Mouse (Mus musculus) Patski (cell line): ENCODE measurements around the gene Perp. TPM values are rescaled to one million over a fixed set of nuclear protein-coding genes. Genes with fewer than 3 reads are reported as not detected.

Source experiments
- ATAC-seq: fragments of 100-300 bp; one replicate; pipeline ENCODE4 v1.8.0; 2021
- CTCF ChIA-PET: fragments of 350-600 bp; sonication (Branson Sonifier 250); formaldehyde crosslinking; loops from one replicate; lab custom pipeline; 2022; ENCODE audit warnings: inconsistent platforms; lab: Charles Lee
- POLR2A ChIA-PET: fragments of 350-600 bp; sonication (Branson Sonifier 250); formaldehyde crosslinking; loops from one replicate; lab custom pipeline; 2022; ENCODE audit warnings: antibody characterized with exemption, inconsistent platforms; lab: Charles Lee
- DNase-seq: peaks from one replicate; pipeline ENCODE4 v3.0.0-alpha.2; 2011; ENCODE audit warnings: low read depth, low spot score
- H3K27me3 ChIP-seq: fragments of 371-371 bp; one replicate; pipeline ENCODE4 v1.5.1; 2021
- CTCF ChIP-seq: fragments of 100-300 bp; IDR thresholded peaks from one replicate; pipeline ENCODE4 v1.5.1; 2021
- in situ Hi-C: fragments of 300-500 bp; cut with MboI; formaldehyde crosslinking; loops from 3 replicates; pipeline ENCODE4 v1.11.1; 2018; ENCODE audit warnings: low pct_unique_long_range_greater_than_20kb, mixed read lengths
- polyA plus RNA-seq: library from polyadenylated mRNA; unstranded; gene quantifications from one replicate; pipeline ENCODE4 v1.2.3, GENCODE M21; 2021

Gene Perp
- polyA plus RNA-seq, 1 experiment from 2014 or later: 108 TPM

GRCm38 (mm10) chr10:18839530-18839929 lies 5.3 kb upstream of the Perp start:
- ChIA-PET POLR2A (no interaction called here), CTCF (interaction anchor here (1.2 kb wide), 1 partner anchor 64 kb away, joined by 3 read pairs; no protein-coding TSS in a partner anchor)
- TF ChIP-seq CTCF: no peak
- H3K27me3 ChIP-seq: peaks cover 3% of the 10 kb centered on the region
- DNase-seq (no peak), ATAC-seq (no peak)
- in situ Hi-C loops: no loop called here

- peaks cover 3% of the 10 kb centered on the region for H3K27me3 ChIP-seq
- ChIA-PET POLR2A (no interaction called here), CTCF (interaction anchor here (0.6 to 1.8 kb wide), 14 partner anchors 9 to 289 kb away, joined by 3 to 8 read pairs (median 4); no protein-coding TSS in a partner anchor)
- in situ Hi-C loops: loop anchor here (5.0 to 10.0 kb wide), 3 partner anchors 57 to 516 kb away; no protein-coding TSS in a partner anchor
- ATAC-seq (no peak), DNase-seq (no peak)
- peak; percentile 57 for TF ChIP-seq CTCF
These were observed 4.1 kb upstream of the Perp start for GRCm38 (mm10) chr10:18840736-18841135.

GRCm38 (mm10) chr10:18845287-18845662 lies 455 bp downstream of the Perp start:
- TF ChIP-seq CTCF: no peak
- ChIA-PET CTCF (interaction anchor here (1.7 kb wide), 1 partner anchor 13 kb away, joined by 5 read pairs; no protein-coding TSS in a partner anchor), POLR2A (interaction anchor here (0.7 kb wide), 1 partner anchor 20 kb away, joined by 3 read pairs; no protein-coding TSS in a partner anchor)
- ATAC-seq: peak; percentile 32
- peaks cover 2% of the 10 kb centered on the region for H3K27me3 ChIP-seq
- DNase-seq: no peak
- in situ Hi-C loops: loop anchor here (10.0 kb wide), 1 partner anchor 520 kb away; no protein-coding TSS in a partner anchor

GRCm38 (mm10) chr10:18845711-18846110 lies 891 bp downstream of the Perp start:
- in situ Hi-C loops: loop anchor here (10.0 kb wide), 1 partner anchor 521 kb away; no protein-coding TSS in a partner anchor
- ATAC-seq: no peak
- TF ChIP-seq CTCF: no peak
- no peaks in the 10 kb centered on the region for H3K27me3 ChIP-seq
- POLR2A ChIA-PET: interaction anchor here (0.7 kb wide), 1 partner anchor 19 kb away, joined by 3 read pairs; no protein-coding TSS in a partner anchor
- CTCF ChIA-PET: no interaction called here
- no peak for DNase-seq

- in situ Hi-C loops: loop anchor here (10.0 kb wide), 1 partner anchor 522 kb away; no protein-coding TSS in a partner anchor
- ATAC-seq: no peak
- POLR2A ChIA-PET: no interaction called here
- H3K27me3 ChIP-seq: no peaks in the 10 kb centered on the region
- no peak for DNase-seq
- CTCF ChIA-PET: interaction anchor here (1.2 to 1.9 kb wide), 5 partner anchors 10 to 57 kb away, joined by 3 to 7 read pairs (median 4); no protein-coding TSS in a partner anchor
- peak; percentile 27 for TF ChIP-seq CTCF
These were observed 1.8 kb downstream of the Perp start for GRCm38 (mm10) chr10:18846474-18847264.

- CTCF ChIA-PET: interaction anchor here (0.6 to 2.0 kb wide), 6 partner anchors 10 to 59 kb away, joined by 3 to 11 read pairs (median 4); no protein-coding TSS in a partner anchor
- in situ Hi-C loops: no loop called here
These were observed 5.4 kb downstream of the Perp start for GRCm38 (mm10) chr10:18850177-18850576.

GRCm38 (mm10) chr10:18853417-18853816 lies 8.6 kb downstream of the Perp start:
- ATAC-seq: no peak
- in situ Hi-C loops: no loop called here
- no peaks in the 10 kb centered on the region for H3K27me3 ChIP-seq
- no peak for TF ChIP-seq CTCF
- POLR2A ChIA-PET: no interaction called here
- CTCF ChIA-PET: interaction anchor here (1.2 kb wide), 1 partner anchor 12 kb away, joined by 3 read pairs; no protein-coding TSS in a partner anchor
- DNase-seq: no peak

More at GRCm38 (mm10) chr10:18850177-18850576, 5.4 kb downstream of the Perp start:
- ATAC-seq (no peak), DNase-seq (no peak)
- TF ChIP-seq CTCF: no peak
- POLR2A ChIA-PET: no interaction called here
- H3K27me3 ChIP-seq: no peaks in the 10 kb centered on the region

- in situ Hi-C loops: no loop called here
- POLR2A ChIA-PET: no interaction called here
- no peaks in the 10 kb centered on the region for H3K27me3 ChIP-seq
- no peak for TF ChIP-seq CTCF
- CTCF ChIA-PET: interaction anchor here (1.6 kb wide), 1 partner anchor 10 kb away, joined by 5 read pairs; no protein-coding TSS in a partner anchor
- no peak for ATAC-seq
- DNase-seq: no peak
These were observed 12.4 kb downstream of the Perp start for GRCm38 (mm10) chr10:18857244-18857643.

GRCm38 (mm10) chr10:18859632-18860031 lies 14.8 kb downstream of the Perp start:
- CTCF ChIA-PET: interaction anchor here (0.8 to 2.0 kb wide), 5 partner anchors 8 to 44 kb away, joined by 3 to 11 read pairs (median 5); no protein-coding TSS in a partner anchor
- H3K27me3 ChIP-seq: no peaks in the 10 kb centered on the region
- ATAC-seq: no peak
- TF ChIP-seq CTCF: no peak
- POLR2A ChIA-PET: no interaction called here
- in situ Hi-C loops: no loop called here
- DNase-seq: no peak

GRCm38 (mm10) chr10:18860119-18860824 lies 15.5 kb downstream of the Perp start:
- CTCF ChIA-PET: interaction anchor here (1.4 to 2.0 kb wide), 3 partner anchors 9 to 44 kb away, joined by 3 to 11 read pairs (median 5); no protein-coding TSS in a partner anchor
- TF ChIP-seq CTCF: no peak
- in situ Hi-C loops: no loop called here

More at GRCm38 (mm10) chr10:18860119-18860824, 15.5 kb downstream of the Perp start:
- H3K27me3 ChIP-seq: no peaks in the 10 kb centered on the region
- ATAC-seq: no peak
- POLR2A ChIA-PET: interaction anchor here (0.8 kb wide), 1 partner anchor 94 kb away, joined by 4 read pairs; no protein-coding TSS in a partner anchor
- DNase-seq: no peak
